Mouse (Mus musculus): Measurements from ENCODE around the gene Phldb2.
A peak's percentile ranks its signal among the peaks of the same experiment; 100 is the strongest.

Gene Phldb2

GRCm38 (mm10) chr16:45953394-45953793 is at the start of gene Phldb2:
Phldb2 (minus strand) TSS chr16:45953598.
- no peak for DNase-seq (ENCODE audit: low read depth, low spot score)

GRCm38 (mm10) chr16:46001550-46002166 is 48.3 kb upstream of the Phldb2 start:
- DNase-seq (ENCODE audit: low read depth, low spot score): peak; percentile 84

DNA sequence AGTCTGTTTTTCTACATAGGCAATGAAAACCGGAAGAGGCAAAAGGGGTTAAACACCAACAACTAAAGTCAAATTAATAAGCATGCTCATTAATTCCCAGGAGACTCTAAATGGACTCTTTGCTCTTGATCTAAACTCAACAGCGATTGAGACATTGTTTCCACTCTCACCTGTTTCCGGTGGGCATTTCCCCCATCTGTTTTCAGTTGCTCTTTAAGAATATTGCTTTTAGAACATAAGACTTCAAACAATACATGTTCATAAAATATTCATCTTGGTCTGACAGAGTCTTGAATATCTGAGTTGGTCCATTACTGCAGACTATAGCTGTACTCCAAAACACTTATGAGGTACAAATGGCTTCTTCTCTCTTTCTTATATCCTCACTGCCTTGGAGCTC is 47.6 kb upstream of the Phldb2 start:
- DNase-seq (ENCODE audit: low read depth, low spot score): peak; percentile 63

DNA sequence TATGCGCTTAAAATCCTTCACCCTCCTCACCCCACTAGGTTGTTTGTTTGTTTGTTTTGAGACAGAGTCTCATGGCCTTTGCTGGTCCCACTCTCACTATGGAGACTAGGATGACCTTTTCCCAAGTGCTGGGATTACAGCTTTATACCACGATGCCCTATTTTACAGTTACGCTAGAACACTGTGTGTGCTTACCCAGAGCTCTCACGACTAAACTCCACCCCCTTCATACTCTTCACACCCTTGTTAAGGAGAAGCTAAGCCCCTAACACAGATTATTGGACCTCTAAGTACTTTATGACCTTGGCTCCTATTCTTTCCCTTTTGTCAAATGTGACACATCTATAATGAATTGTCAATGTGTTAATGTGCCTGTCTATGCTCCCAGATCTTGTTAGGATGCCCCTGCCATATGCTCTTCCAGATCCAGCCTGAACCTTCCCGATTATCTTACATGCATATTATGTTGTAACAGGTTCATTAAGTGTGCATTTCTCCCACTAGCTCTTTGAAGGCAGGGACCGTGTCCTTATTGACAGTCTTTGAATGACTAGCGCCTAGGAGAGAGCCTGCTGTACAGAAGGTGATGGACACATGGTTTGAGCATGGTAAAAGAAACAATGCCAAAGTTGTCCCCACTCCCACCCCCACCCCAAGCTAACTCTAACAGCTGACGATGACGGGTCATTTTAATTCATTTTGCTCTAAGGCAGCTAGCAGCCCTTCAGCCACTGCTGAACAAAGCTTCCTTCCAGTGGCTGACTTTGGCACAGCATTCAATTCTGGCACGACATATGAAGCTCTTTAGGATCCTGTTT is 46.2 kb upstream of the Phldb2 start:
- DNase-seq (ENCODE audit: low read depth, low spot score): no peak

DNA sequence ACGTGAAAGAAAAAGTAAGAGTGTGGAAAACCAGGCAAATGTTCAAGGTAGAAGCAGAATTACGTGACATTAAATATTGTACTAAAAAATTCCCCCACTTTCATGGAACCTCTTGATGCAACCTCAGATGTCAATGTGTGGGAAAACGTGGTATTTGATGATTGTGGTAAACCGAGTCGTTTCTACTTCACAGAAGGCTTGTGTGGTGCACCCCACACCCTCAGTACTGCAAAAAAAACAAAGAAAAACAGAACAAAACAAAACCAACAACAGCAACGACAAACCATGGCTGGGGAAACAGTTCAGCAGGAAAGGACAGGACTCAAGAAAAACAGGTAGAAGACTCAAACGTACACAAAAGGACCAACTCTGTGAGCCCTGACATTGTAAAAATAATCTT is 44.8 kb upstream of the Phldb2 start:
- peak; percentile 52 for DNase-seq (ENCODE audit: low read depth, low spot score)

DNA sequence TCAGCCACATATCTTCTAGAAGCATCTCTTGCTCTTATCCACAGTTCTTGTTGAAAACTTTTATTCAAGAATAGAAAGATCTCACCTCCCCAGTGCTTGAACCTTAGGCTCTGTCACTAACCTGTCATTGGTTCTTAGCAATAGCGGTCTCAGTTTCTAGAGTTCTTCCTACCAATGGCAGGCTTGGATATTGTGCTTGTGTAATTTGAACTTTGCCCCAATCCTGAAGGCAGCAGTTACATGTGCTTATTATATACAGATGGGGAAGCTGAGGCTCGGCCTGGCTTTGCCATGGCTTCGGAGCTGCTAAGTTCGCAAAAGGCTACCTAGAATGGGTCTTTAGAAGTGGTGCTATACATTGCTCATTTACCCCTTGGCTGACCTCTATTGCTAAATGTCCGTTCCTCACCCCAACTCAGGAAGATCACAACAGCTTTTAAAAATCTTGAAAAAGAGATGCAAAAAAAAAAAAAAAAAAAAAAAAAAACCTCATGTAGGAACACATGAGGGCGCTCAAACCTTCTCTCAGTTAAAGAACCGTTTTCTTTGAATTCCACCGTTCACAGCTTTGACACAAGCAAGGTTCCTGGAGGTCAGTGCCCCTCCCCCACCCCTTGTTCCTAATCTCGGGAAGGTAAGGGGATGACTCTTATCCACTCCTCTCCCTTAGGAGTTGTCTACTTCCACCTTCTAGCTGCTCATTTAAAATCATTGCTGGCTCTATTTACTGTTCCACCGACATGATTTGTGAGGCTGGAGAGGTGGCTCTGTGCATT is 37.7 kb upstream of the Phldb2 start:
- peak; percentile 66 for DNase-seq (ENCODE audit: low read depth, low spot score)

- DNase-seq (ENCODE audit: low read depth, low spot score): no peak
Observed at GRCm38 (mm10) chr16:45986236-45986635, 32.8 kb upstream of the Phldb2 start.

DNA sequence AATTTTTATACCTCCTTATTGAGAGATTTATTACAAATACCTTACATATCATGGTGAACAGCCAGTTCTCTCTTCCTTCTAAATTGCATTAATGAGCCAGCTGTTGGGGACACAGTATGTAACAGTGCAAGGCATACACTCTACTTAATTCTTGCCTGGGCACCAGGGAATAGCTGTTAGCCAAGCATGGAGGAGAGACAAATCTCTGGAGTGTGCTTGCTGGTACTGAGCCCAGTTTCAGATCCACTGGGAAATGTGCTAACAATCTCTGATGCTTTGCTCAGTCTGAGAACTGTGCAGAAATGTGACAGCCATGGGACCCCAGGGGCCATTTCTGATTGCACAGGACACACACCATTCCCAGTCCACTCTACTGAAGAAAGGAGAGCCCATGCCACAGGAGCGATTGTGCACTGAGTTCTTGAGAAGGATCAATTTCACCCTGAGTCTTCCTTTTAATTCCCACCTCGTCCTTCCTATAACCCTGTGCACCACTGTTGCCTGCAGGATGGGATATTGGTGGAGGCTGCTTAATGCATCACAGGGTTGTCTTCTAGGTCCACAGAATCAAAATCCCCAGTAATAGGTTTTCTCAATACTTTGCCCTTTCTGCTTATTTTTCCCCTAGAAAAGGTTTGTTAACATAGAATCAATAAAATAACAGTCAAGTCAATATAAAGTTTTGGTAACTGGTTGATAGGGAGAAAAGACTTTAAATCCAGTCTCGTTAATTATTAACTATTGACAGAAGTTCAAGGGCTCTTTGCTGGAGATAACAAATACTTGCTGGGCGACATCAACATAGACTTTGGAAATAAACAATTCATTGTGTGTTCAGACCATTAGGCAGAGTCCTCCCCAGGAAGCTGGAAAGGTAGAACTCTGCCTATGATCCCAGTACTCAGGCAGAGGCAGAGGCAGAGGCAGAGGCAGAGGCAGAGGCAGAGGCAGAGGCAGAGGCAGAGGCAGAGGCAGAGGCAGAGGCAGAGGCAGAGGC is 31.5 kb upstream of the Phldb2 start:
- no peak for DNase-seq (ENCODE audit: low read depth, low spot score)

- no peak for DNase-seq (ENCODE audit: low read depth, low spot score)
Observed at GRCm38 (mm10) chr16:45976251-45976650, 22.9 kb upstream of the Phldb2 start.

DNA sequence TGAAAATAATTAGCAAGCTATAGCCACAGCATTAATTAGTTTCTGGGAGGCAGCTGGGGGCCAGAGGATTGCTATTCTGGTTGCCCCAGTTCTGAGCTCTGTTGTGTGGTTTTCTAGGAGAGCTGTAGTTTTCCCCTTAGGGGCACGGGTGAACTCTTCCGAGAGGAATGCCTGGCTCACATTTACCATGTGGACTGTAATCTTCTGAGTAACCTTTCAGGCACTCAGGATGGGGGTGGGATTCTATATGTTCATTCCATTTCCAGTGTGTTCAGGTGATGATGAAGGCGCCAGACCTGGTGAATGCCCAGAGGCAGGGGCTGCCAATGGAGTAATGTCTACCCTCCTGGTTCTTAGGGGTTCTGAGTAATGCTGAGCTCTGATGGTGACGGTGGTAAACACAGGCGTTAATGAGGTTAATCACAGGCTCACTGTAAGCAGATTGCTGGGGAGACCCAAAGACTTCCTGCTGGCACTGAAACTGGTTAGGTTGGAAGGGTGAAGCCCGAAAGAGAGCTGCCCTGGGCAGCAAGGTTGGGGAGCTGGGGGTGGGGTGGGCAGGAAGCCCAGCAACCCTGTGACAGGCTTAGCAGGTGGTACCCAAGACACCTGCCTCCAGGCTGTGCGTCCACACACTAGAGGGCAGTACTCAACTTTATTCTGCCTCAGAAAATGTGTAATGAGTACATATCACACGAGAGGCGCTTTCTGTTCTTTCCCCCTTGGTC is 20.7 kb upstream of the Phldb2 start:
- DNase-seq (ENCODE audit: low read depth, low spot score): peak; percentile 49

DNA sequence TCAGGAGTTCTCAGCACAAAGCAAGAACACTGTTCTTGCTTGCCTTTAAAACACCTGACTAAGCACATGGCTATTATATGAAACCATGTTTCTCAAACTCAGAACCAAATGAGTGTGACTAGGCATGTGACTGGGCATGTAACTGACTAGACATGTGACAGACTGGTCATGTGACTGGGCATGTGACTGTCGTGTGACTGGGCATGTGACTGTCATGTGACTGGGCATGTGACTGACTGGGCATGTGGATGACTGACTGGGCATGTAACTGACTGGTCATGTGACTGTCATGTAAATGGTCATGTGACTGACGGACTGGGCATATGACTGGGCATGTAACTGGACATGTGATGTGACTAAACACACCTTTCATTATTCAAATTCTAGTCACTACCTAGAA is 16.8 kb upstream of the Phldb2 start:
- peak; percentile 42 for DNase-seq (ENCODE audit: low read depth, low spot score)

DNA sequence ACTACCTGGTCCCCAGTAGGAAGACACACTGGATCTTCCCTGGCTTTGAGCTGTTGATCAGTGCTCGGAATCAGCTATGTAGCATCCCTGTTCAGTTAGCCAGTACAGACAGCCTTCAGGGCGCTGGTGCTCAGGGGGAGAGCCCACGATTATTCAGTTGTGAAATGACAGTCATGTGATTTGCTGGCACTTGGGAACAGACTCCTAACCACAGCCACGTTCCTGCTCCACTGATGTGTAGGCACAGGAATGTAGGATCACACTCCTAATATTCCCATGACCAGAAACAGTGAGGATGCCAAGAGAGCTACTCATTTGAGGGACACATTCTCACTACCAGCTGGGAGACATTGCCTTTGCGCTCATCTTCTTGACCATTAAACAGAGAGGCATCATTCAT is 15.3 kb upstream of the Phldb2 start:
- DNase-seq (ENCODE audit: low read depth, low spot score): no peak

- DNase-seq (ENCODE audit: low read depth, low spot score): peak; percentile 83
Observed at GRCm38 (mm10) chr16:45967471-45967870, 14.1 kb upstream of the Phldb2 start.

DNA sequence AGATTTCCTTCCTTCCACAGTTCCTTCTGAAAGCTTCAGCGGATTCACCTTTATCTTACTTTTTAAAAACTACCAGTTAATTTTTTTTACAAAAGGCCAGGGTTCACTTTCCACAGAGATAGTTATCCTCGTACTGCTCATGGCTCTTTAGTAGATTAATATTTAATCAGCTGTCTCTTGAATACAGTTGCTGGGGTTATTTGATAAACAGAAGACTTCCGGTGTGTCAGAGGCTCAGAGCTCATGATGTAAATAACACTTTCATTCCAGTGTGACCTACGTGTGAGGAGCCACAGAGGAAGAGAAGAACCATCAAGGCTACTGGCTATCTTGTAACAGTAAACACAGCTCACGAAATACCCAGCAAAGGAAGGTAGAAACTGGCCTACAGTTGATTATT is 13.2 kb upstream of the Phldb2 start:
- DNase-seq (ENCODE audit: low read depth, low spot score): no peak

DNA sequence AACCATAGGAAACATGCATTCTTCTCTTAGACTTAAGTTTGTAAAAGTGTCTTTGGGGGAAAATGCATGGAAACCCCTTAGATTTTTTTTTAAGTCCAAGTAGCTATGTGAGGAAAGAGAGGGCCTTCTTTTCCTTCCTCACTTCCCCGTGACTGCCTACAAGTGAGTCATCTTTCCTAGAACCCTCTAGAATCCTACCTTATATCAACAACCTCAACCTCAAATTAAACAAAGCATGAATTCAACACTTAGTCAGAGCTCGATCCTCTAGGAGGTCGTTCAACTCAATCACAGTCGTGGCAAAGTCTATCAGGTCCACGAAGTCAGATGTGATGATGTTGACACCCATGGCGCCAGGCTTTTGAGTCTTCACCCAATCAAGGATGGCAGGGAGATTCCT is 11.4 kb upstream of the Phldb2 start:
- DNase-seq (ENCODE audit: low read depth, low spot score): no peak

- DNase-seq (ENCODE audit: low read depth, low spot score): no peak
Observed at GRCm38 (mm10) chr16:45963837-45964236, 10.4 kb upstream of the Phldb2 start.

- DNase-seq (ENCODE audit: low read depth, low spot score): no peak
Observed at GRCm38 (mm10) chr16:45963088-45963487, 9.7 kb upstream of the Phldb2 start.

DNA sequence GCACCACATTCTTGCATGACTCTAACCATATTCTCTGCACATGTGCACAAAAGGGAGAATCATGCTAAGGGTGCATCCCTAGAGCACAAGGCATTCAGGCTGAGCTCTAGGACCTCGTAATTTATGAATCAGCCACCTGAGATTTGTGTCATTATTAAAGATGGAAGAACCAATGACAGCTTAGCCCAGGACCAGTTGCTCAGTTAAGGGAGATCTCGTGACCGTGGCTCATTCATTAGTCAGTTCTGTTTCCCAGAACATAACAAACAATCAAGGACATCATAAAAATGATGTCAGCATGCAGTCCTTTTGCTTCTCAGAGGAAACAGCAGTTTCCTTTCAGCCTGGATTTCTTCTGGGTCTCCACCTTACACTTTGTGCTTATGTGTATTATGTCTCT is 7.6 kb upstream of the Phldb2 start:
- no peak for DNase-seq (ENCODE audit: low read depth, low spot score)

GRCm38 (mm10) chr16:45956390-45956950 is 3.1 kb upstream of the Phldb2 start:
- DNase-seq (ENCODE audit: low read depth, low spot score): no peak

DNA sequence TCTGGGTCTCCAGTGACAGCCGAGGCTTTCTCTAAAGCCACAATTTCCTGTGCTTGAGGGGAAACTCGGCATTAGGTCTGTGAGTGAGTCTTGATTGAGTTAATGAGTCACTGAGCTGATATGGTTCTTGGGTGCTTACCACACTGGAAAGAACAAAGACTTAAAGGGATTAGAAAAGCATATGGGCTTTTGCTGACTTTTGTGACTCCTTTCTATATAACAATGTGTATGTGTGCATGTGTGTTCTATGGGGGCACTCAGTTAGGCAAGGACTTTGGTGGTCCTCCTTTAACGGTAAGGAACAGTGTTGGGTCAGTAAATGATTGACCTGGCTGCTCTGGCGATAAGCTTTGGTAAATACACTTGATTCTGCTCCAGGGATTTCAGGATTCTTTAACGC is 897 bp downstream of the Phldb2 start:
- peak; percentile 47 for DNase-seq (ENCODE audit: low read depth, low spot score)
